Mouse (Mus musculus): ENCODE measurements at regions not wholly inside any gene's neighbourhood (a gene's known extent, or its start where the extent isn't known, plus 50 kb on each side); places are given as distances from the start of the nearest gene placed in this dataset.

GRCm38 (mm10) chr9:43981376-43981775 lies 61.8 kb upstream of the Thy1 start:
- no peak for TF ChIP-seq MYOG (IDR thresholded peaks at IDR 0.05; ENCODE audit: control insufficient read depth, extremely low read depth, insufficient read length)
- no peak for TF ChIP-seq CTCF (IDR thresholded peaks at IDR 0.05; ENCODE audit: control insufficient read depth, insufficient read depth, insufficient read length)
- TF ChIP-seq MAX (IDR thresholded peaks at IDR 0.05), result no peak
